Mouse (Mus musculus) macrophage (primary cell): ENCODE measurements around the gene Lypd6b. TPM values are rescaled to one million over a fixed set of nuclear protein-coding genes. Genes with fewer than 3 reads are reported as not detected.
A peak's percentile ranks its signal among the peaks of the same experiment; 100 is the strongest.

Experiments used
- H3K27ac ChIP-seq: fragments of 350-480 bp; formaldehyde crosslinking; 2 replicates; pipeline ENCODE4 v1.9.0; 2021
- H3K36me3 ChIP-seq: fragments of 350-480 bp; formaldehyde crosslinking; 2 replicates; pipeline ENCODE4 v1.9.0; 2021; ENCODE audit errors: inconsistent target
- H3K4me3 ChIP-seq: fragments of 350-480 bp; formaldehyde crosslinking; 2 replicates; pipeline ENCODE4 v1.9.0; 2021; ENCODE audit errors: inconsistent target
- H3K79me2 ChIP-seq: fragments of 350-480 bp; formaldehyde crosslinking; 2 replicates; pipeline ENCODE4 v1.9.0; 2021; ENCODE audit errors: inconsistent target
- WGBS: methylation state at CpG from one replicate; pipeline ENCODE4 v1.1.7; 2026; ENCODE audit warnings: inconsistent platforms; ENCODE audit not compliant: missing documents; 5-methylcytosine and 5-hydroxymethylcytosine counted together
- polyA plus RNA-seq: library from polyadenylated mRNA; stranded (reverse); fragments of 250-400 nt; gene quantifications from 3 replicates; pipeline ENCODE4 v1.2.4, GENCODE M21; 2018; ENCODE audit warnings: inconsistent platforms

The Lypd6b gene
- polyA plus RNA-seq, 1 experiment from 2014 or later, result not detected

GRCm38 (mm10) chr2:49751544-49752210 is 35.8 kb upstream of the Lypd6b start:
- H3K36me3 ChIP-seq, result peaks cover 38% of the 10 kb centered on the region
- 93% methylated on average over 10 of the region's 10 CpGs for WGBS
- H3K79me2 ChIP-seq, result peaks cover 26% of the 10 kb centered on the region; the same call in 1 of the 2 replicates
- peak overlapping the region; percentile 68; the same call in 1 of the 2 replicates for H3K27ac ChIP-seq
- no peak overlapping the region for H3K4me3 ChIP-seq

DNA sequence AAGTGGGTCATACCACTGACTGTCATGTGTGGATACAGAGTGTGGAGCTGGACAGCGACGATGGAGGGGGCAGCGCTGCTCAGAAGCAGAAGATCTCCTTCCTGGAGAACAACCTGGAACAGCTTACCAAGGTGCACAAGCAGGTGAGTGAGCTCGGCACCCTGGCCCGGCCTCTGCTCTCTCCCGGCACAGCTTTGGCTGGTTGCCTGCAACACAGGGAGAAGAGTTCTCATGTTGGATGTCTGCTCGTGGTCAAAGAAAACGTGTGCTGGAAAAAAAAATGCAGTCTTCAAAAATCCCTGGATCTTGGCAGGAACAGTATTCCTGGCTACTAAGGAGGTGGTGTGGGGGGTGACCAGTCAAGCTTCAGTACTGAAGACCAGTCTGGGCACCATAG is 35.3 kb upstream of the Lypd6b start:
- peak overlapping the region; percentile 17; the same call in 1 of the 2 replicates for H3K27ac ChIP-seq
- no peak overlapping the region for H3K4me3 ChIP-seq
- WGBS, result 88% methylated on average over 8 of the region's 8 CpGs
- H3K79me2 ChIP-seq, result peaks cover 21% of the 10 kb centered on the region; the same call in 1 of the 2 replicates
- H3K36me3 ChIP-seq, result peaks cover 44% of the 10 kb centered on the region

DNA sequence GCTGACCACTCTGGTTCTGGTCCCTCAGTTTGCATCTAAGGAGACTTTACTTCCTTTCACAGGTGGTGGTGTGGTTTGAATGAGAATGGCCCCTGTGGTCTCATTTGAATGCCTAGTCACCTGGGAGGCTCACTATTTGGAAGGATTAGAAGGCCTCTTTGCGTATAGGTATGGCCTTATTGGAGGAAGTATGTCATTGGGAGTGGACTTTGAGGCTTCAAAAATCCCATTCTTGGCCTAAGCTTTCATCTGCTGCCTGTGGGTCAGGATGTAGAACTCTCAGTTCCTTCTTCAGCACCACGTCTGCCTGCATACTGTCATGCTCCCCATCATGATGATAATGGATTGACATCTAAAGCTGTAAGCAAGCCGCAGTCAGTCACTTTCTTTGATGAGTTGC is 34.4 kb upstream of the Lypd6b start:
- H3K27ac ChIP-seq, result peak overlapping the region; percentile 17; the same call in 1 of the 2 replicates
- peaks cover 52% of the 10 kb centered on the region for H3K36me3 ChIP-seq
- peaks cover 12% of the 10 kb centered on the region; the same call in 1 of the 2 replicates for H3K79me2 ChIP-seq
- WGBS, result 89% methylated on average over 3 of the region's 3 CpGs
- H3K4me3 ChIP-seq, result no peak overlapping the region

DNA sequence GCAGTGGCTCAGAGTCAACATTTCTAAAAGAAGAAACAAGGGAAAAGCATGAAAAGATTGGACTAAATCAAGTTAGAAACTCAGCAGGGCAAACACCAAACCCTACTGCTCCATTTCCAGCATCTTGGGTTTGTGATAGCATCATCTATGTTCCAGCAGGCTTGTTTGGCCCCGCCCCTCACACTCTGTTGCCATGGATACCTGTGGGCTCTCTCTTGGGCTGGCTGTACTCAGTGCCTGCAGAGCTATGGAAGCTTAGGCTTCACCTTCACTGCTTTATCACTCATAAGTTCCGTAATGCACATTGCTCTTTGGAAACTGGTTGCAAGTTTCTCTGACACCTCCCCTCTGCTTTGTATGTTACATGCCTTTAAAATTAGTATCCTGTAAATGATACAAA is 32.4 kb upstream of the Lypd6b start:
- Histone ChIP-seq H3K27ac (no peak overlapping the region), H3K79me2 (peaks cover 9% of the 10 kb centered on the region; the same call in 1 of the 2 replicates), H3K36me3 (peaks cover 72% of the 10 kb centered on the region), H3K4me3 (no peak overlapping the region)
- 63% methylated on average over 2 of the region's 2 CpGs for WGBS

DNA sequence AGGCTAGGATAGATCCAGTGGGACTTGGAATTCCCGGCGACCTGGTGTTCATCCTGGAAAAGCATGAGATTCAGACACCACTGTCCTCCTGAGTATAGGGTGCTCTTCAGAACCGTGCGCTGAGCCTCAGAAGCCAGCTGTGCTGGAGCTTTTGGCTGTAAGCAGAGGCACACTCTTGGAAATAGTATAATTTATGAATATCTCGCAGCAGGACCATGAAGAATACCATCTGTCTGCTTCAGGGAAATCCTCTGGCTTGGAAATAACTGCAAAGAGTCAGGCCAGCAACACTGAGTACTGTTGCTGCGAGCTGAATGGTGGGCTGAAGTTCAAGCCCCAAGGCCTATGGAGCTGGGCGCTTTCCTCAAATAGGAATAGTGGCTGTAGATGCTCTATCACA is 29.9 kb upstream of the Lypd6b start:
- H3K4me3 ChIP-seq, result no peak overlapping the region
- H3K36me3 ChIP-seq, result peaks cover 94% of the 10 kb centered on the region
- no peaks in the 10 kb centered on the region for H3K79me2 ChIP-seq
- WGBS, result 94% methylated on average over 6 of the region's 7 CpGs
- H3K27ac ChIP-seq, result no peak overlapping the region

DNA sequence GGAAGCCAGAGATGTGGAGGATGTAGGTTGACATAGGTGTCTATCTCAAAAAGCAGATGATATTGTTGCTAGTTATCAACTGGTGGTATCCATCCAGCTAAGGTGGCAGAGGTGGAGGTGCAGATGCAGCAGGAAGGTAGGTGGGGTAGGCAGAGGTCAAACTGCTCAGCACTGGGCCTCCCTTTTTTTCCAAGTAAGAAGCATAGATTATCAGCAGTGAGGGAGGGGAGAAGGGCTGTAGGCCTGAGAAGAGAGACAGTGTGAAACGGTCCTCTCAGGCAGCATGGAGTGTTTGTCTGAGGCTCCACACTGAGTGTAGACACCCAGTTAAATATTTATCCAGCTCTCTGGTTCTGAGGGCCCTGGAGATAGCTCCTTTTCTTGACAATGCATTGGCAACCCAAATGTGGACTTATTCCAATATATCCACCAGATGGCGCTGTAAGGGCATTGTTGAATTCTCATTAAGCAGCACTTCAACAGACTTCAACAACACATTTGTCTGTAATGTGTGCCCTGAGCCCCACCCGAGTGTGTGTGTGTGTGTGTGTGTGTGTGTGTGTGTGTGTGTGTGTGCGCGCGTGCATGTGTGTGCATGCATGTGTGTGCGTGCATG is 23.0 kb upstream of the Lypd6b start:
- H3K36me3 ChIP-seq, result peaks cover 91% of the 10 kb centered on the region
- no peak overlapping the region for H3K4me3 ChIP-seq
- H3K27ac ChIP-seq, result no peak overlapping the region
- H3K79me2 ChIP-seq, result no peaks in the 10 kb centered on the region
- WGBS, result 56% methylated on average over 7 of the region's 7 CpGs

DNA sequence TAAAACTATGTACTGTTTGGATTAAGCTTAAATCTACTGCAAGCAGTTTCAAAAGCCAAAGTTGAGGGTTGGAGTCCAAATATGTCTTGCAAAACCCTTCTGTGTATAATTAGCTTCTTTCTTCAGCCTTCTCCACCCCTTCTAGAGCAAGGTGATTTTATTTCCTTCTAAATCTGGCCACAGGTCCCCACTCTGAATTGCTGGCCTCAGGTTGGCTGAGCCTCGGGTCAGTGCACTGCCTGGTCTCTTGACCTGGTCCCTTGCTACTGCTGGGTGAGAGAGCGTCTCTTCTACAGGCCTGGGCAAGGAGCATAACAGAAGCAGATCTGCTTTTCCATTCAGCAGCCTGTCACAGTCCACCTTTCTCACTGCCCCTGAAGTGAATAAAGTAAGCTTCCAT is 18.6 kb upstream of the Lypd6b start:
- Histone ChIP-seq H3K79me2 (no peaks in the 10 kb centered on the region), H3K4me3 (no peak overlapping the region), H3K27ac (no peak overlapping the region), H3K36me3 (peaks cover 70% of the 10 kb centered on the region)
- 90% methylated on average over 2 of the region's 2 CpGs for WGBS

DNA sequence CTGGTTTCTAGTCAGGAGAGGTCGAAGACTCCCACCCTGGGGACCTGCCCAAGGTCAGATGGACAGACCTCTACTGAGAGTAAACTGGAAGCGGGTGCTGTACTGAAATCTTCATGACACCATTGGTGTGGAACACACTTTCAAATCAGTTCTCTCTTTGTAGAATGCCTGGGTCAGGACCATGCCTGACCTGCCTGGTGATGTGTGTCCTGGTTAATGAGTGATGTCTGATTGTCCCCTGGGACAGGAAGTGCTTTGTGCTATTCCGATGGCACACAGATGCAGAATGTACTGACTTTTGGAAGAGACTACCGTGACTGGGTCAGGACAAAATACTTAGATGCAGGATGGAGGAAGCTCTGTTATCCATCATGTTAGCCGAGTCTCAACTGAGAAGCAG is 17.0 kb upstream of the Lypd6b start:
- Histone ChIP-seq H3K79me2 (no peaks in the 10 kb centered on the region), H3K27ac (no peak overlapping the region), H3K4me3 (no peak overlapping the region), H3K36me3 (peaks cover 71% of the 10 kb centered on the region)
- 100% methylated on average over 5 of the region's 5 CpGs for WGBS

- 3% methylated on average over 11 of the region's 11 CpGs for WGBS
- Histone ChIP-seq H3K4me3 (no peak overlapping the region), H3K36me3 (peaks cover 64% of the 10 kb centered on the region), H3K27ac (no peak overlapping the region), H3K79me2 (no peaks in the 10 kb centered on the region)
These were observed 16.3 kb upstream of the Lypd6b start for GRCm38 (mm10) chr2:49771172-49771571.

DNA sequence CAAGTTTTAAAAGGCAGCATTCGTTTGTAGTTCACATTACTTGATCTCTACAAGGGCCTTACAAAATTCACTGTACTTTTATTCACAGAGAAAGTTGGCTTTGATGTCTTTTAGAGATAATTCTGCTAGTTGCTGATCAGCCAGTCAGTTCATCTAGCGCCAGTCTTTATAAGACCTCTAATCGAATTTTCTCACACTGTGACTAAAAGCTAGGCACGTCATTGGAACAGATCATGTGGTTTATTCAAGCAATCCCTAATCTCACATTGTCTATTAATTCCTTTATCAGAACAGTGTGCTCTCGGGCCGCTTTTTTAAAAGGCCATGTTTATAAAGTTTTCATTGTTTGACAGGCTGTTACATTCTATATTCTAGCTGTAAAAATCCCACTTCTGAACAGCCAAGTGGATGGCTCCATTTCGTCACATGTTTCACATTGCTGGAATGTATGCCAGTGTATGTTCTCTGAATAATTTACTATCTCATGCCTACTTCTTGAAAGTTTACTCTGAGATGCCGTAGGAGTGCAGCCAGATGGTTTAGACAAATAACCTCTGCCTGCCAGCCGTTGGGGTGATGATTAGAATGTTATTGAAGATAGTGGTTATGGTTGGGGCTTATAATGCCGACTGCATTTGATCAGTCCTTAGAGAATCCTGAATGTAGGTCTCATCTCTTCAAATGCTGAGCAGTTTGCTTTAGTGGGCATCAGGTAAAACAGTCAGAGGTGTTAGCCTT is 14.1 kb upstream of the Lypd6b start:
- Histone ChIP-seq H3K4me3 (no peak overlapping the region), H3K79me2 (no peaks in the 10 kb centered on the region), H3K27ac (no peak overlapping the region), H3K36me3 (peaks cover 42% of the 10 kb centered on the region; the same call in 1 of the 2 replicates)
- WGBS, result 94% methylated on average over 10 of the region's 10 CpGs

DNA sequence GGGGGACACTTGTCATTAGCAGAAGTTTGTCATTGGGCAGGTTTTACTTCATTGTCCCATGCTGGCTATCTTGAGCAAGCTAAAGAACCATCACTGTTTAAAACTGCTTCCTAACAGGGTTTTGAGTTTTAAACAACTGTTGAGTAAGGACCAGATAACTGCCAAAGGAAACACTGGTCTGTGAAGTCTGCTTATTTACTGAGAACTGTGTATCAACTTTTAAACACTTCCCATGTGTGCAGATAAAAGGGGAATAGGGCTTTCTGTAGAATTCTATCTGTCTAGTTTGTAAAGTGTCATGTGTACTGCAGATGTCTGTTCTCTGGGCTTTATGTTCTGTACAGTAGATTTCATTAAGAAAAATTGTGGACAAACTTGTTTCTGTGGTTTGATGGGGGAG is 13.3 kb upstream of the Lypd6b start:
- Histone ChIP-seq H3K4me3 (no peak overlapping the region), H3K79me2 (no peaks in the 10 kb centered on the region), H3K36me3 (peaks cover 34% of the 10 kb centered on the region; the same call in 1 of the 2 replicates), H3K27ac (no peak overlapping the region)

DNA sequence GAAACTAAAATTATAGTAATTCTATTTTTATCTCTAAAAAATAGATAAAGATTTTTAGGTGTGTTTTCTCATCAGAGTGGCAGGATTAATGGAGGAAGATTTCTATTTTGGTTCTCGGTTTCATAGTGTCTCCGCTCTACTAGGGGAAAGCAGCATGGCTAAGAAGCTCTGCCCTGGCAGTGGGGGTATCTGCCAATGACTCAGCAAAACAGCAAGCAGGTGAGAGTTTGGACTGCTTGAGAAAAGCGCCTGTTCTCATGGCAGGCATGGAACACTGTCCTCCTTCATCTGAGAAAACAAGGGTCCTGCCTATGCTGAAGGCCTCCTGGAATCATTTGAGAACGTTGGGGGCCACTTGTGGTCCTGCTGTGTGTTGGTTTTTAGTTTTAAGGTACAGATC is 12.3 kb upstream of the Lypd6b start:
- Histone ChIP-seq H3K4me3 (no peak overlapping the region), H3K36me3 (peaks cover 27% of the 10 kb centered on the region; the same call in 1 of the 2 replicates), H3K27ac (no peak overlapping the region), H3K79me2 (no peaks in the 10 kb centered on the region)
- 79% methylated on average over 4 of the region's 4 CpGs for WGBS

DNA sequence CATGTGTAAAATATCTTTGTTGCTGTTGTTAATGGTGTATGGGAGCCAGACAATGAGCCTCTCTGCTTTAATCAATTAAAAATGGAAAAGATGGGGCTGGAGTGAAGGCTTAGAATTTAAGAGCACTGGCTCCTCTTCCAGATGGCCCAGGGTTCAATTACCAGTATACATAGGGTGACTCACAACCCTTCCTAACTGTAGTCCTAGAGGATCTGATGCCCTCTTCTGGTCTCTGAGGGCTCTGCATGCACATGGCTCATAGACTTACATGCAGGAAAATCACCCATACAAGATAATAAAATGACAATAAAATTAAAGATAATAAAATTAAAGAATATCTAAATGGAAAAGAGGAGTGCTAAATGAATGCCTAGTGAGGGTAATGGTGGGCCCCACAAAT is 11.8 kb upstream of the Lypd6b start:
- no peaks in the 10 kb centered on the region for H3K79me2 ChIP-seq
- no peak overlapping the region for H3K4me3 ChIP-seq
- H3K27ac ChIP-seq, result no peak overlapping the region
- H3K36me3 ChIP-seq, result peaks cover 27% of the 10 kb centered on the region; the same call in 1 of the 2 replicates

DNA sequence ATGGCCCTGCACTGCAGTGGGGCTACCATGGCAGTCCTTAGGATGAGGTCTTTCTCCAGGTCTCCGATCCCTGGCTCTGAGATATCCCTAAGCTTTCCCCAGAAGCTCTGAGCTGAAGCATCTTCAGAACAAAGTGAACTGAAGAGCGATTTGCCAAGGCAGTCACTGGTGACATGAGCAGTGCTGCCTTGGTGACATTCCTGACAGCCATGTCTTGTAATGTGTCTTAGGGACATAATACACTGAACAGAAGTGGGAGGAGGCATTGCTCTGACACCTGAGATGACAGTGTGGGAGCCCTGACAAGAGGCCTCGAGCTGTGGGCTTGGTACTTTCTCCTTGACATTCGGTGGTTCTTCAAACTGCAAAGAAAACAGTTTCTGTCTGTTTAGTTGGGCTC is 11.1 kb upstream of the Lypd6b start:
- Histone ChIP-seq H3K4me3 (no peak overlapping the region), H3K79me2 (no peaks in the 10 kb centered on the region), H3K36me3 (peaks cover 26% of the 10 kb centered on the region; the same call in 1 of the 2 replicates), H3K27ac (no peak overlapping the region)
- WGBS, result 92% methylated on average over 4 of the region's 4 CpGs

DNA sequence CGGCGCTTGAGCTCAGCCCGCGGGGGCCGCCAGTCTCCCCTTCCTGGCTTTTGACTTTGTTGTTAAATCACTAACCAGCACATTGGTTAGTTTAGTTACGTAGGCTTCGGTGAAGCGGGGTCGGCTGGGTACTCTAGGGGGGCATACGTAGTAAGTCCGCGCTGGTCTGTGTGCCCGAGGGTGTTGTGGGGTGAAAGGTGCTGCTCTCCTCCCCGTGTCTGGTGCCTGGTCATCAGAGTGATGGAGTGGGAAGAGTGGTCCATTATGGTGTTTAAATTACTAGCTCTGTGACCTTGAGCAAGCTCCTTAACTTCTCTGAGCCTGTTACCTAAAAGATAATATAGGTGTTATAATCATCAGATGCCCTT is 547 bp downstream of the Lypd6b start:
- H3K4me3 ChIP-seq, result no peak overlapping the region
- H3K27ac ChIP-seq, result no peak overlapping the region
- H3K79me2 ChIP-seq, result no peaks in the 10 kb centered on the region
- 6% methylated on average over 14 of the region's 14 CpGs for WGBS
- H3K36me3 ChIP-seq, result no peaks in the 10 kb centered on the region
